Mouse (Mus musculus) heart, adult 2 months (tissue): Measurements from ENCODE around the gene Camta1. TPM values are rescaled to one million over a fixed set of nuclear protein-coding genes. Genes with fewer than 3 reads are reported as not detected.
"Not testable (repeated sequence)": the region's sequence is repeated elsewhere in the genome, so short reads cannot be mapped to it uniquely, and the experiment has no call there.

ENCODE experiments used
- DNase-seq, 2 experiments: peaks; one replicate each; pipeline ENCODE4 v3.0.0; 2021
- H3K27ac ChIP-seq: fragments of 200-600 bp; 2 replicates; pipeline ENCODE4 v1.8.1; 2022
- H3K27me3 ChIP-seq: fragments of 200-500 bp; 2 replicates; pipeline ENCODE4 v1.6.1; 2012; ENCODE audit warnings: mild to moderate bottlenecking, low read length, inconsistent platforms, mixed read lengths; ENCODE audit not compliant: control insufficient read depth, insufficient read depth
- H3K36me3 ChIP-seq: fragments of 200-500 bp; 2 replicates; pipeline ENCODE4 v1.6.1; 2012; ENCODE audit warnings: low read length, inconsistent platforms; ENCODE audit not compliant: control insufficient read depth, insufficient read depth
- H3K4me1 ChIP-seq: fragments of 200-500 bp; 2 replicates; pipeline ENCODE4 v1.6.1; 2011; ENCODE audit warnings: low read length; ENCODE audit not compliant: control insufficient read depth, insufficient read depth
- H3K4me3 ChIP-seq: fragments of 200-600 bp; 2 replicates; pipeline ENCODE4 v1.8.1; 2022
- H3K79me2 ChIP-seq: fragments of 200-500 bp; replicated peaks from 2 replicates; pipeline ENCODE4 v1.6.1; 2012; ENCODE audit warnings: mild to moderate bottlenecking, inconsistent platforms, low read length, moderate library complexity, mixed read lengths; ENCODE audit not compliant: control insufficient read depth, insufficient read depth
- H3K9ac ChIP-seq: fragments of 200-500 bp; 2 replicates; pipeline ENCODE4 v1.6.1; 2012; ENCODE audit warnings: low read depth, mild to moderate bottlenecking, control low read depth, inconsistent platforms, low read length, mixed read lengths
- CTCF ChIP-seq: fragments of 200-600 bp; IDR thresholded peaks from 2 replicates; pipeline ENCODE4 v1.8.1; 2022; ENCODE audit warnings: antibody characterized with exemption, mild to moderate bottlenecking, moderate library complexity
- EP300 ChIP-seq: fragments of 200-500 bp; IDR thresholded peaks from 2 replicates; pipeline ENCODE4 v1.6.1; 2011; ENCODE audit warnings: low read depth, low read length, control low read depth; ENCODE audit not compliant: insufficient read depth
- POLR2A ChIP-seq: fragments of 200-500 bp; IDR thresholded peaks from 2 replicates; pipeline ENCODE4 v1.6.1; 2011; ENCODE audit warnings: mild to moderate bottlenecking, low read depth, low read length, control low read depth; ENCODE audit not compliant: insufficient read depth
- WGBS: fragments of 180-500 bp; shearing (Covaris S2); methylation state at CpG from one replicate; pipeline ENCODE4 v1.1.7; 2018; 5-methylcytosine and 5-hydroxymethylcytosine counted together
- intact Hi-C: fragments of 180-260 bp; cut with DNase I; formaldehyde crosslinking; loops from one replicate; pipeline ENCODE4 v1.15.1; 2025
- polyA plus RNA-seq: library from polyadenylated mRNA; depleted of rRNA; stranded (reverse); fragments of >200 nt; gene quantifications from 2 replicates; pipeline ENCODE4 v1.2.3, GENCODE M21; 2012
- total RNA-seq, 2 experiments: library from RNA; stranded (reverse); gene quantifications; 2 replicates each; pipeline ENCODE4 v1.2.3; 2021

The Camta1 gene
- total and polyA plus RNA-seq, 3 experiments: 39.4 to 234 (median 208) TPM

- no peak overlapping the region for H3K9ac ChIP-seq
- 89% methylated on average over 7 of the region's 7 CpGs for WGBS
- H3K4me3 ChIP-seq: no peak overlapping the region
- peaks cover 1% of the 10 kb centered on the region; the same call in 1 of the 2 replicates for H3K4me1 ChIP-seq
- H3K79me2 ChIP-seq: no peaks in the 10 kb centered on the region
- TF ChIP-seq EP300 (no peak), POLR2A (no peak), CTCF (no peak)
- no peak for DNase-seq
- H3K36me3 ChIP-seq: peaks cover 4% of the 10 kb centered on the region
- intact Hi-C loops: no loop called here
- no peak overlapping the region for H3K27ac ChIP-seq
- no peaks in the 10 kb centered on the region for H3K27me3 ChIP-seq
Measured at GRCm38 (mm10) chr4:151036521-151036920, 825.2 kb downstream of the Camta1 start.

- Histone ChIP-seq H3K79me2 (no peaks in the 10 kb centered on the region), H3K9ac (no peak overlapping the region), H3K27me3 (no peaks in the 10 kb centered on the region), H3K4me1 (no peaks in the 10 kb centered on the region), H3K36me3 (no peaks in the 10 kb centered on the region), H3K4me3 (no peak overlapping the region), H3K27ac (no peak overlapping the region)
- intact Hi-C loops: no loop called here
- TF ChIP-seq EP300 (no peak), CTCF (peak; percentile 82)
- 54% methylated on average over 6 of the region's 6 CpGs for WGBS
- no peak for DNase-seq
Measured at GRCm38 (mm10) chr4:151027001-151027400, 834.7 kb downstream of the Camta1 start.

GRCm38 (mm10) chr4:151024152-151024551, 837.5 kb downstream of the Camta1 start:
- Histone ChIP-seq H3K9ac (no peak overlapping the region), H3K36me3 (no peaks in the 10 kb centered on the region), H3K4me1 (no peaks in the 10 kb centered on the region), H3K27ac (no peak overlapping the region), H3K27me3 (no peaks in the 10 kb centered on the region), H3K79me2 (no peaks in the 10 kb centered on the region), H3K4me3 (no peak overlapping the region)
- WGBS: 48% methylated on average over 9 of the region's 9 CpGs
- DNase-seq: no peak
- intact Hi-C loops: no loop called here
- TF ChIP-seq EP300 (no peak), POLR2A (no peak), CTCF (no peak)

GRCm38 (mm10) chr4:151017356-151017755, 844.3 kb downstream of the Camta1 start:
- H3K36me3 ChIP-seq, H3K9ac ChIP-seq, H3K27ac ChIP-seq, H3K4me1 ChIP-seq, H3K27me3 ChIP-seq, intact Hi-C loops, H3K79me2 ChIP-seq, H3K4me3 ChIP-seq, DNase-seq: not testable (repeated sequence)
- 77% methylated on average over 1 of the region's 1 CpGs for WGBS

GRCm38 (mm10) chr4:151015946-151016345, 845.7 kb downstream of the Camta1 start:
- WGBS: 94% methylated on average over 10 of the region's 10 CpGs
- TF ChIP-seq CTCF (no peak), EP300 (no peak), POLR2A (no peak)
- no peaks in the 10 kb centered on the region for H3K79me2 ChIP-seq
- H3K4me3 ChIP-seq: no peak overlapping the region
- intact Hi-C loops: no loop called here
- no peak overlapping the region for H3K9ac ChIP-seq
- no peak overlapping the region for H3K27ac ChIP-seq
- DNase-seq: no peak
- no peaks in the 10 kb centered on the region for H3K27me3 ChIP-seq
- H3K4me1 ChIP-seq: no peaks in the 10 kb centered on the region
- H3K36me3 ChIP-seq: no peaks in the 10 kb centered on the region; the same call in 1 of the 2 replicates

- TF ChIP-seq EP300 (no peak), CTCF (no peak), POLR2A (no peak)
- 94% methylated on average over 7 of the region's 7 CpGs for WGBS
- Histone ChIP-seq H3K36me3 (no peaks in the 10 kb centered on the region), H3K4me3 (no peak overlapping the region), H3K9ac (no peak overlapping the region), H3K4me1 (no peaks in the 10 kb centered on the region), H3K79me2 (no peaks in the 10 kb centered on the region), H3K27ac (no peak overlapping the region), H3K27me3 (no peaks in the 10 kb centered on the region)
- no peak for DNase-seq
- intact Hi-C loops: no loop called here
Measured at GRCm38 (mm10) chr4:151010316-151010715, 851.4 kb downstream of the Camta1 start.

- no peaks in the 10 kb centered on the region for H3K27me3 ChIP-seq
- no peak overlapping the region for H3K27ac ChIP-seq
- no peaks in the 10 kb centered on the region for H3K79me2 ChIP-seq
- no peaks in the 10 kb centered on the region for H3K4me1 ChIP-seq
- intact Hi-C loops: no loop called here
- WGBS: 66% methylated on average over 6 of the region's 6 CpGs
- H3K4me3 ChIP-seq: no peak overlapping the region
- TF ChIP-seq EP300 (no peak), CTCF (peak; percentile 60), POLR2A (no peak)
- no peak overlapping the region for H3K9ac ChIP-seq
- H3K36me3 ChIP-seq: no peaks in the 10 kb centered on the region
- peak in 1 of 2 experiments; percentile 32 for DNase-seq
Measured at GRCm38 (mm10) chr4:151006945-151007344, 854.7 kb downstream of the Camta1 start.
